In the genomic region with DNA sequence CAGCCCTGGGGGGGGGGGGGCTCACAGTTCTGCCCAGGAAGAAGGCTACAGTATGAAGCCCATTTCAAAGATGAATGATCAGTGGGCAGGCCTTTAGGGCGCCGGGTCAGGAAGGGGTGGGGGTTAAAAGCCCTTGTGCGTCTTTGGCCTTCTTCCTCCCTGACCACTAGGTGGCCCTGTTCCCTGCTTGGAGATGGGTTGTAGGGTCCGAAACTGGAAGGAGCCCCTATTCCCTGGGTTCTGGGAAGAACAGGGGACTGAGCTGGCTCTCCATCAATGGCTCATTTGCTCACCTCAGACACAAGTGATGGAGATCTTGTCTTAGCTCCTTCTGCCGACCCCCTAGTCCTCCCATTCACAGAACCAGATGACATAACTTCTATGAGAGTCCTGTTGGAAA, we compare ENCODE assay signal across 9 mouse cellular contexts. TPM values are rescaled to one million over a fixed set of nuclear protein-coding genes. Genes with fewer than 3 reads are reported as not detected.
DNase-seq lines count a peak whose midpoint lies in the region; ATAC-seq and TF ChIP-seq lines count a peak whose summit lies in the region.
"Had no signal": no experiment of that assay in that cellular context is flagged by ENCODE, and none has a peak within 500 bp of the region (broad histone marks: within the 10 kb centered on the region; RNA-seq: fewer than 3 reads in every experiment).

No protein-coding gene starts in this region.

- WGBS in kidney, embryonic 16.5 days = 10% methylated on average over 5 of the region's 5 CpGs
- WGBS in liver, postnatal 0 days (ENCODE audit: insufficient replicate concordance) = 6% methylated on average over 5 of the region's 5 CpGs
- WGBS in intestine, embryonic 15.5 days = 13% methylated on average over 5 of the region's 5 CpGs

- H3K4me1 ChIP-seq in kidney, embryonic 16.5 days (ENCODE audit: insufficient read depth, low read length) = peaks cover 15% of the 10 kb centered on the region
- H3K4me1 ChIP-seq in E14TG2a.4 (replicated peaks; ENCODE audit: low read depth, low read length) = peaks cover 83% of the 10 kb centered on the region
- H3K4me1 ChIP-seq in liver, postnatal 0 days (ENCODE audit: insufficient read depth) = peaks cover 16% of the 10 kb centered on the region
- peaks cover 24% of the 10 kb centered on the region for H3K4me1 ChIP-seq in intestine, embryonic 15.5 days (replicated peaks)

- no peak overlapping the region for H3K4me3 ChIP-seq in kidney, embryonic 16.5 days (ENCODE audit: low read length)
- no peak overlapping the region for H3K4me3 ChIP-seq in E14TG2a.4 (replicated peaks; ENCODE audit: low read length)
- no peak overlapping the region for H3K4me3 ChIP-seq in liver, postnatal 0 days (ENCODE audit: low read depth, low read length)
- no peak overlapping the region for H3K4me3 ChIP-seq in intestine, embryonic 15.5 days (replicated peaks)
- H3K4me3 ChIP-seq: limb, embryonic 15.5 days had no signal

- TF ChIP-seq CTCF in E14TG2a.4 (conservative IDR thresholded peaks at IDR 0.05; ENCODE audit: low read length) = peak; percentile 84
- TF ChIP-seq CTCF in liver, postnatal 0 days (IDR thresholded peaks at IDR 0.05; ENCODE audit: low read depth) = peak; percentile 69

- peaks cover 20% of the 10 kb centered on the region for H3K27me3 ChIP-seq in kidney, embryonic 16.5 days (ENCODE audit: insufficient read depth, low read length)
- peaks cover 18% of the 10 kb centered on the region for H3K27me3 ChIP-seq in E14TG2a.4 (ENCODE audit: insufficient read depth, low read length)
- peaks cover 33% of the 10 kb centered on the region for H3K27me3 ChIP-seq in liver, postnatal 0 days (ENCODE audit: insufficient read depth, low read length)
- H3K27me3 ChIP-seq in intestine, embryonic 15.5 days (replicated peaks) = peaks cover 36% of the 10 kb centered on the region

- DNase-seq in kidney, postnatal 4 days = peak; percentile 40 to 52
- peak; percentile 33 for DNase-seq in adipocyte (ENCODE audit: low spot score)
- no peak for DNase-seq in liver, postnatal 0 days
- DNase-seq in right cerebral cortex, adult 18-20 months = no peak
- DNase-seq in kidney, adult 8-10 months = no peak

- ATAC-seq in kidney, embryonic 16.5 days (ENCODE audit: low FRiP score, low TSS enrichment) = no peak
- ATAC-seq in liver, postnatal 0 days = no peak
- no peak for ATAC-seq in intestine, embryonic 15.5 days

- no peak for TF ChIP-seq EP300 in liver, postnatal 0 days (IDR thresholded peaks at IDR 0.05; ENCODE audit: low read depth)

- no peak overlapping the region for H3K27ac ChIP-seq in kidney, embryonic 16.5 days (ENCODE audit: low read length)
- no peak overlapping the region for H3K27ac ChIP-seq in liver, postnatal 0 days (ENCODE audit: low read depth)
- H3K27ac ChIP-seq in intestine, embryonic 15.5 days = no peak overlapping the region
- H3K27ac ChIP-seq: limb, embryonic 15.5 days had no signal

- no peak overlapping the region for H3K4me2 ChIP-seq in kidney, embryonic 16.5 days (replicated peaks; ENCODE audit: low read depth, low read length)
- H3K4me2 ChIP-seq in liver, postnatal 0 days (ENCODE audit: low read depth, low read length) = no peak overlapping the region
- no peak overlapping the region for H3K4me2 ChIP-seq in intestine, embryonic 15.5 days (replicated peaks)
- H3K4me2 ChIP-seq: limb, embryonic 15.5 days had no signal

- H3K36me3 ChIP-seq in kidney, embryonic 16.5 days (ENCODE audit: insufficient read depth, low read length) = no peaks in the 10 kb centered on the region
- no peaks in the 10 kb centered on the region for H3K36me3 ChIP-seq in E14TG2a.4 (ENCODE audit: insufficient read depth, low read length)
- H3K36me3 ChIP-seq in liver, postnatal 0 days (replicated peaks; ENCODE audit: insufficient read depth, low read length) = no peaks in the 10 kb centered on the region
- no peaks in the 10 kb centered on the region for H3K36me3 ChIP-seq in intestine, embryonic 15.5 days
- H3K36me3 ChIP-seq: limb, embryonic 15.5 days had no signal

- H3K9me3 ChIP-seq in kidney, embryonic 16.5 days (ENCODE audit: low read length) = no peaks in the 10 kb centered on the region
- no peaks in the 10 kb centered on the region for H3K9me3 ChIP-seq in E14TG2a.4 (ENCODE audit: low read length)
- no peaks in the 10 kb centered on the region for H3K9me3 ChIP-seq in liver, postnatal 0 days (ENCODE audit: low read length)
- no peaks in the 10 kb centered on the region for H3K9me3 ChIP-seq in intestine, embryonic 15.5 days
- H3K9me3 ChIP-seq: limb, embryonic 15.5 days had no signal

- H3K9ac ChIP-seq in kidney, embryonic 16.5 days (replicated peaks; ENCODE audit: low read length) = no peak overlapping the region
- H3K9ac ChIP-seq in liver, postnatal 0 days (replicated peaks) = no peak overlapping the region
- H3K9ac ChIP-seq in intestine, embryonic 15.5 days = no peak overlapping the region
- H3K9ac ChIP-seq: limb, embryonic 15.5 days had no signal

RNA-seq across cellular contexts. Expression of a gene that starts 4.8 kb away (rescaled TPM):
- polyA plus RNA-seq in kidney, embryonic 16.5 days (2015; fragmentation: Nextera tagmentation; extraction: Ambion mirVana) = 0.12 and 0.35 TPM in 2 replicates
- polyA plus RNA-seq in liver, postnatal 0 days (2015; fragmentation: Nextera tagmentation; extraction: Ambion mirVana) = 0.38 TPM in 1 of 2 replicates, not detected in the other
- 1.9 and 2.8 TPM in 2 replicates for polyA plus RNA-seq in intestine, embryonic 15.5 days (2015; fragmentation: Nextera tagmentation; extraction: Ambion mirVana)

RNA-seq across cellular contexts. Expression of a gene that starts 17.8 kb away (rescaled TPM):
- polyA plus RNA-seq in kidney, embryonic 16.5 days (2015; fragmentation: Nextera tagmentation; extraction: Ambion mirVana) = 295 and 333 TPM in 2 replicates
- 207 and 213 TPM in 2 replicates for polyA plus RNA-seq in liver, postnatal 0 days (2015; fragmentation: Nextera tagmentation; extraction: Ambion mirVana)
- 371 and 424 TPM in 2 replicates for polyA plus RNA-seq in intestine, embryonic 15.5 days (2015; fragmentation: Nextera tagmentation; extraction: Ambion mirVana)

RNA-seq across cellular contexts. Expression of a gene that starts 24.5 kb away (rescaled TPM):
- 1.2 and 1.6 TPM in 2 replicates for polyA plus RNA-seq in kidney, embryonic 16.5 days (2015; fragmentation: Nextera tagmentation; extraction: Ambion mirVana)
- 0.13 TPM in 1 of 2 replicates, not detected in the other for polyA plus RNA-seq in liver, postnatal 0 days (2015; fragmentation: Nextera tagmentation; extraction: Ambion mirVana)
- polyA plus RNA-seq in intestine, embryonic 15.5 days (2015; fragmentation: Nextera tagmentation; extraction: Ambion mirVana) = 2.1 and 2.5 TPM in 2 replicates

RNA-seq across cellular contexts. Expression of a gene that starts 46.3 kb away (rescaled TPM):
- 32.0 and 32.6 TPM in 2 replicates for polyA plus RNA-seq in kidney, embryonic 16.5 days (2015; fragmentation: Nextera tagmentation; extraction: Ambion mirVana)
- polyA plus RNA-seq in liver, postnatal 0 days (2015; fragmentation: Nextera tagmentation; extraction: Ambion mirVana) = 5.9 and 6.9 TPM in 2 replicates
- 17.3 and 17.6 TPM in 2 replicates for polyA plus RNA-seq in intestine, embryonic 15.5 days (2015; fragmentation: Nextera tagmentation; extraction: Ambion mirVana)

RNA-seq across cellular contexts. Expression of a gene that starts 51.8 kb away (rescaled TPM):
- polyA plus RNA-seq in kidney, embryonic 16.5 days (2015; fragmentation: Nextera tagmentation; extraction: Ambion mirVana) = not detected in 2 replicates
- polyA plus RNA-seq in liver, postnatal 0 days (2015; fragmentation: Nextera tagmentation; extraction: Ambion mirVana) = not detected in 2 replicates
- polyA plus RNA-seq in intestine, embryonic 15.5 days (2015; fragmentation: Nextera tagmentation; extraction: Ambion mirVana) = not detected in 2 replicates
- polyA plus RNA-seq: limb, embryonic 15.5 days had no signal

Comparison
In these comparisons a context has a peak if more than half of its experiments do, and no peak if none do; other contexts are left out.
1. DNase-seq: peak in kidney, postnatal 4 days (2 of 2) and adipocyte (single experiment); none in liver, postnatal 0 days (single experiment), right cerebral cortex, adult 18-20 months (single experiment) and kidney, adult 8-10 months (0 of 2).